Comparison of ENCODE assay signal across 26 mouse cellular contexts in the genomic region with DNA sequence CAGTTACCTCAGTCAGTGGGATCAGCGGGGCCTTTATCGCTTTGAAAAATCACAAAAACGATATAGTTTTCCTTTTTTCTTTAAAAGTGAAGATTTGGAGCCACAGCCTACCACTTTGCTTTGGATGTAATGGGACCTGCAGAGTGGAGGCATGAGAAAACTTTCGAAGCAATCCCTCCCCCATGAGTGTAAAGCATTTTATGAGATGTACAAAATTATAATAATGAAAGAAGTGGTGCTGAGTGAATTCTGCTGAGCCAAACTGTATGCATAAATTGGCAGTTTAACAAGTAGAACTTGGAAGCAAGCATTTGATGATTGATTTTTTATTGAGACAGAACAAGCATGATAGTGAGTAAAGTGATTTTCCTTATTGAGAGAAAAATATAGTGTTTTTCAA.
"Had no signal": no experiment of that assay in that cellular context is flagged by ENCODE, and none has a peak within 500 bp of the region (broad histone marks: within the 10 kb centered on the region; RNA-seq: fewer than 3 reads in every experiment).

No protein-coding gene starts in this region.

- H3K9ac ChIP-seq: heart, embryonic 12.5 days; hindbrain, embryonic 14.5 days; intestine, embryonic 15.5 days; limb, embryonic 12.5 days; liver, embryonic 13.5 days; liver, embryonic 15.5 days had no signal

- H3K27ac ChIP-seq: gastrocnemius, adult 2 months; heart, embryonic 10.5 days; hindbrain, embryonic 14.5 days; intestine, embryonic 15.5 days; layer of hippocampus, adult 2 months; left cerebral cortex, adult 2 months; limb, embryonic 10.5 days; limb, embryonic 12.5 days; liver, embryonic 13.5 days; liver, embryonic 15.5 days had no signal

- H3K27me3 ChIP-seq: heart, embryonic 12.5 days; intestine, embryonic 15.5 days; limb, embryonic 12.5 days; liver, embryonic 13.5 days; liver, embryonic 15.5 days had no signal

- ATAC-seq: hindbrain, embryonic 16.5 days; inflammation-experienced regulatory T-cells, adult 6 months; intestine, embryonic 15.5 days; intestine, postnatal 0 days had no signal

- H3K4me2 ChIP-seq: heart, embryonic 12.5 days; hindbrain, embryonic 14.5 days; intestine, embryonic 15.5 days; limb, embryonic 12.5 days; liver, embryonic 11.5 days; liver, embryonic 13.5 days; liver, embryonic 15.5 days had no signal

- H3K9me3 ChIP-seq: heart, embryonic 10.5 days; heart, embryonic 12.5 days; intestine, embryonic 15.5 days; limb, embryonic 10.5 days; limb, embryonic 12.5 days; liver, embryonic 13.5 days; liver, embryonic 15.5 days had no signal

- DNase-seq: gastrocnemius, adult 2 months; gastrocnemius, postnatal 10 days; gastrocnemius, postnatal 25 days; heart, adult 18-20 months; heart, postnatal 10 days; heart, postnatal 4 days; kidney, adult 18-20 months; kidney, adult 8-10 months; kidney, postnatal 10 days; kidney, postnatal 25 days; kidney, postnatal 4 days; liver; liver, embryonic 13.5 days had no signal

- H3K4me3 ChIP-seq: gastrocnemius, adult 2 months; heart, embryonic 10.5 days; heart, embryonic 12.5 days; intestine, embryonic 15.5 days; layer of hippocampus, adult 2 months; left cerebral cortex, adult 2 months; limb, embryonic 10.5 days; limb, embryonic 12.5 days; liver, embryonic 13.5 days; liver, embryonic 15.5 days had no signal

- H3K4me1 ChIP-seq: heart, embryonic 10.5 days; heart, embryonic 12.5 days; intestine, embryonic 15.5 days; limb, embryonic 10.5 days; limb, embryonic 12.5 days; liver, embryonic 13.5 days; liver, embryonic 15.5 days had no signal

- H3K36me3 ChIP-seq: heart, embryonic 10.5 days; heart, embryonic 12.5 days; intestine, embryonic 15.5 days; limb, embryonic 10.5 days; limb, embryonic 12.5 days; liver, embryonic 13.5 days; liver, embryonic 15.5 days had no signal
